Mouse (Mus musculus): Measurements from ENCODE around the gene Galnt14. TPM values are rescaled to one million over a fixed set of nuclear protein-coding genes. Genes with fewer than 3 reads are reported as not detected.

The Galnt14 gene
- total RNA-seq (2014; fragmentation: Nextera tagmentation) (not detected in 2 replicates), total RNA-seq (2017) (0.13 TPM in 1 of 2 replicates, not detected in the other)

- peak; percentile 75 for ATAC-seq (replicated peaks; ENCODE audit: poor library complexity, severe bottlenecking)
Measured at GRCm38 (mm10) chr17:73710042-73710911, at the start of gene Galnt14. Gene Galnt14 (minus strand): TSS chr17:73710453.

GRCm38 (mm10) chr17:73743681-73744311 lies 33.5 kb upstream of the Galnt14 start:
- ATAC-seq (replicated peaks; ENCODE audit: poor library complexity, severe bottlenecking): peak; percentile 96

- ATAC-seq (replicated peaks; ENCODE audit: poor library complexity, severe bottlenecking): no peak; the same call in 1 of the 2 replicates
Measured at GRCm38 (mm10) chr17:73723885-73724682, 13.8 kb upstream of the Galnt14 start.

- ATAC-seq (replicated peaks; ENCODE audit: poor library complexity, severe bottlenecking): no peak
Measured at GRCm38 (mm10) chr17:73719021-73719748, 8.9 kb upstream of the Galnt14 start.

- no peak for ATAC-seq (replicated peaks; ENCODE audit: poor library complexity, severe bottlenecking)
Measured at GRCm38 (mm10) chr17:73716684-73717083, 6.4 kb upstream of the Galnt14 start.

- no peak for ATAC-seq (replicated peaks; ENCODE audit: poor library complexity, severe bottlenecking)
Measured at GRCm38 (mm10) chr17:73714440-73715221, 4.4 kb upstream of the Galnt14 start.

- no peak for ATAC-seq (replicated peaks; ENCODE audit: poor library complexity, severe bottlenecking)
Measured at GRCm38 (mm10) chr17:73713347-73713746, 3.1 kb upstream of the Galnt14 start.

GRCm38 (mm10) chr17:73711919-73712318 lies 1.7 kb upstream of the Galnt14 start:
- ATAC-seq (replicated peaks; ENCODE audit: poor library complexity, severe bottlenecking): no peak

GRCm38 (mm10) chr17:73709131-73710041 lies 867 bp downstream of the Galnt14 start:
- peak; percentile 4; the same call in 1 of the 2 replicates for ATAC-seq (replicated peaks; ENCODE audit: poor library complexity, severe bottlenecking)

GRCm38 (mm10) chr17:73708451-73708850 lies 1.8 kb downstream of the Galnt14 start:
- ATAC-seq (replicated peaks; ENCODE audit: poor library complexity, severe bottlenecking): no peak

- no peak for ATAC-seq (replicated peaks; ENCODE audit: poor library complexity, severe bottlenecking)
Measured at GRCm38 (mm10) chr17:73703571-73703970, 6.7 kb downstream of the Galnt14 start.

GRCm38 (mm10) chr17:73701016-73701415 lies 9.2 kb downstream of the Galnt14 start:
- no peak for ATAC-seq (replicated peaks; ENCODE audit: poor library complexity, severe bottlenecking)

- no peak for ATAC-seq (replicated peaks; ENCODE audit: poor library complexity, severe bottlenecking)
Measured at GRCm38 (mm10) chr17:73699881-73700280, 10.4 kb downstream of the Galnt14 start.

GRCm38 (mm10) chr17:73694206-73694952 lies 15.9 kb downstream of the Galnt14 start:
- no peak for ATAC-seq (replicated peaks; ENCODE audit: poor library complexity, severe bottlenecking)

GRCm38 (mm10) chr17:73688261-73688660 lies 22.0 kb downstream of the Galnt14 start:
- no peak for ATAC-seq (replicated peaks; ENCODE audit: poor library complexity, severe bottlenecking)

- no peak for ATAC-seq (replicated peaks; ENCODE audit: poor library complexity, severe bottlenecking)
Measured at GRCm38 (mm10) chr17:73686292-73686691, 24.0 kb downstream of the Galnt14 start.

GRCm38 (mm10) chr17:73684746-73685145 lies 25.5 kb downstream of the Galnt14 start:
- no peak for ATAC-seq (replicated peaks; ENCODE audit: poor library complexity, severe bottlenecking)

All from granulocyte monocyte progenitor cell, adult 5-6 weeks (primary cell).